Mouse (Mus musculus) embryonic facial prominence, embryonic 13.5 days (tissue): Measurements from ENCODE around the gene Tmod1. TPM values are rescaled to one million over a fixed set of nuclear protein-coding genes. Genes with fewer than 3 reads are reported as not detected.

Source experiments
- ATAC-seq: fragments of 200-750 bp; cut with Nextera tagmentation; 2 replicates; pipeline ENCODE4 v1.8.0; 2017; ENCODE audit warnings: low read depth; ENCODE audit not compliant: insufficient number of reproducible peaks, insufficient read depth, low FRiP score, low TSS enrichment
- H3K27ac ChIP-seq: fragments of 300-500 bp; sonication (generic); 2 replicates; pipeline ENCODE4 v1.5.1; 2015; ENCODE audit warnings: moderate library complexity, mild to moderate bottlenecking, inconsistent platforms
- H3K27me3 ChIP-seq: fragments of 300-500 bp; sonication (generic); 2 replicates; pipeline ENCODE4 v1.6.1; 2015; ENCODE audit warnings: mild to moderate bottlenecking, inconsistent platforms
- H3K36me3 ChIP-seq: fragments of 300-500 bp; sonication (generic); 2 replicates; pipeline ENCODE4 v1.6.1; 2015; ENCODE audit warnings: mild to moderate bottlenecking, inconsistent platforms
- H3K4me1 ChIP-seq: fragments of 300-500 bp; sonication (generic); 2 replicates; pipeline ENCODE4 v1.6.1; 2015; ENCODE audit warnings: inconsistent platforms
- H3K4me2 ChIP-seq: fragments of 300-500 bp; sonication (generic); 2 replicates; pipeline ENCODE4 v1.6.1; 2015; ENCODE audit warnings: moderate library complexity, mild to moderate bottlenecking, inconsistent platforms
- H3K4me3 ChIP-seq: fragments of 300-500 bp; sonication (generic); 2 replicates; pipeline ENCODE4 v1.5.1; 2015; ENCODE audit warnings: mild to moderate bottlenecking, inconsistent platforms
- H3K9ac ChIP-seq: fragments of 300-500 bp; sonication (generic); 2 replicates; pipeline ENCODE4 v1.6.1; 2015; ENCODE audit warnings: mild to moderate bottlenecking, inconsistent platforms
- H3K9me3 ChIP-seq: fragments of 300-500 bp; sonication (generic); 2 replicates; pipeline ENCODE4 v1.6.1; 2016; ENCODE audit warnings: inconsistent platforms
- WGBS: fragments of 180-500 bp; shearing (Covaris S2); methylation state at CpG from one replicate; pipeline ENCODE4 v1.1.7; 2015; ENCODE audit warnings: mixed read lengths; 5-methylcytosine and 5-hydroxymethylcytosine counted together
- polyA plus RNA-seq: library from polyadenylated mRNA; unstranded; fragments of >200 nt; fragmentation: Nextera tagmentation; extraction: Ambion mirVana; gene quantifications from 2 replicates; pipeline ENCODE4 v1.2.1, GENCODE M21; 2015

Gene Tmod1
- polyA plus RNA-seq, 1 experiment from 2014 or later: 2.4 TPM

- Histone ChIP-seq H3K27ac (no peak overlapping the region), H3K36me3 (no peaks in the 10 kb centered on the region), H3K27me3 (no peaks in the 10 kb centered on the region), H3K9ac (no peak overlapping the region), H3K4me1 (peaks cover 16% of the 10 kb centered on the region), H3K4me3 (no peak overlapping the region), H3K9me3 (peaks cover 7% of the 10 kb centered on the region; the same call in 1 of the 2 replicates), H3K4me2 (no peak overlapping the region)
- 88% methylated on average over 12 of the region's 12 CpGs for WGBS
- no peak for ATAC-seq
Measured at GRCm38 (mm10) chr4:46061259-46061962, 22.7 kb downstream of the Tmod1 start.

- 83% methylated on average over 4 of the region's 4 CpGs for WGBS
Measured at GRCm38 (mm10) chr4:46063841-46064240, 25.1 kb downstream of the Tmod1 start.

GRCm38 (mm10) chr4:46064263-46064662 lies 25.5 kb downstream of the Tmod1 start:
- H3K4me3 ChIP-seq: no peak overlapping the region
- 25% methylated on average over 8 of the region's 8 CpGs for WGBS
- no peak overlapping the region for H3K27ac ChIP-seq
- H3K4me2 ChIP-seq: no peak overlapping the region
- peaks cover 16% of the 10 kb centered on the region for H3K4me1 ChIP-seq
- no peaks in the 10 kb centered on the region for H3K9me3 ChIP-seq
- no peaks in the 10 kb centered on the region for H3K36me3 ChIP-seq
- no peak; the same call in 1 of the 2 replicates for ATAC-seq
- H3K27me3 ChIP-seq: no peaks in the 10 kb centered on the region
- H3K9ac ChIP-seq: no peak overlapping the region

More at GRCm38 (mm10) chr4:46063841-46064240, 25.1 kb downstream of the Tmod1 start:
- Histone ChIP-seq H3K27ac (no peak overlapping the region), H3K9ac (no peak overlapping the region), H3K4me2 (no peak overlapping the region), H3K9me3 (no peaks in the 10 kb centered on the region), H3K4me1 (peaks cover 16% of the 10 kb centered on the region), H3K4me3 (no peak overlapping the region), H3K36me3 (no peaks in the 10 kb centered on the region), H3K27me3 (no peaks in the 10 kb centered on the region)
- no peak for ATAC-seq

GRCm38 (mm10) chr4:46064961-46065360 lies 26.2 kb downstream of the Tmod1 start:
- no peak overlapping the region for H3K9ac ChIP-seq
- ATAC-seq: no peak
- no peak overlapping the region for H3K27ac ChIP-seq
- 60% methylated on average over 3 of the region's 3 CpGs for WGBS
- H3K4me2 ChIP-seq: no peak overlapping the region
- H3K9me3 ChIP-seq: no peaks in the 10 kb centered on the region
- H3K4me3 ChIP-seq: no peak overlapping the region
- no peaks in the 10 kb centered on the region for H3K36me3 ChIP-seq
- no peaks in the 10 kb centered on the region for H3K27me3 ChIP-seq
- H3K4me1 ChIP-seq: peaks cover 19% of the 10 kb centered on the region

- no peak for ATAC-seq
- no peak overlapping the region for H3K27ac ChIP-seq
- peaks cover 25% of the 10 kb centered on the region for H3K4me1 ChIP-seq
- H3K36me3 ChIP-seq: no peaks in the 10 kb centered on the region
- no peak overlapping the region for H3K9ac ChIP-seq
- H3K4me2 ChIP-seq: no peak overlapping the region
- H3K9me3 ChIP-seq: no peaks in the 10 kb centered on the region
- H3K27me3 ChIP-seq: no peaks in the 10 kb centered on the region
- WGBS: 68% methylated on average over 8 of the region's 8 CpGs
- no peak overlapping the region for H3K4me3 ChIP-seq
Measured at GRCm38 (mm10) chr4:46065695-46066340, 27.1 kb downstream of the Tmod1 start.

- Histone ChIP-seq H3K4me1 (peaks cover 25% of the 10 kb centered on the region), H3K4me3 (no peak overlapping the region), H3K36me3 (no peaks in the 10 kb centered on the region), H3K27me3 (no peaks in the 10 kb centered on the region), H3K27ac (no peak overlapping the region), H3K9ac (no peak overlapping the region), H3K4me2 (no peak overlapping the region), H3K9me3 (no peaks in the 10 kb centered on the region)
- WGBS: 87% methylated on average over 3 of the region's 3 CpGs
- ATAC-seq: no peak
Measured at GRCm38 (mm10) chr4:46068060-46068459, 29.3 kb downstream of the Tmod1 start.

- Histone ChIP-seq H3K36me3 (no peaks in the 10 kb centered on the region), H3K9me3 (no peaks in the 10 kb centered on the region), H3K27me3 (no peaks in the 10 kb centered on the region), H3K9ac (no peak overlapping the region), H3K4me1 (peaks cover 25% of the 10 kb centered on the region), H3K4me3 (no peak overlapping the region), H3K27ac (no peak overlapping the region), H3K4me2 (no peak overlapping the region)
- 52% methylated on average over 1 of the region's 1 CpGs for WGBS
- ATAC-seq: no peak
Measured at GRCm38 (mm10) chr4:46068573-46068972, 29.8 kb downstream of the Tmod1 start.

GRCm38 (mm10) chr4:46069851-46070482 lies 31.2 kb downstream of the Tmod1 start:
- peaks cover 15% of the 10 kb centered on the region for H3K4me1 ChIP-seq
- no peaks in the 10 kb centered on the region for H3K36me3 ChIP-seq
- ATAC-seq: peak; percentile 68; the same call in 1 of the 2 replicates
- no peak overlapping the region for H3K9ac ChIP-seq
- H3K27ac ChIP-seq: no peak overlapping the region
- H3K4me2 ChIP-seq: no peak overlapping the region
- WGBS: 65% methylated on average over 6 of the region's 6 CpGs
- H3K9me3 ChIP-seq: no peaks in the 10 kb centered on the region
- no peaks in the 10 kb centered on the region for H3K27me3 ChIP-seq
- H3K4me3 ChIP-seq: no peak overlapping the region

GRCm38 (mm10) chr4:46072631-46073030 lies 33.9 kb downstream of the Tmod1 start:
- Histone ChIP-seq H3K27me3 (no peaks in the 10 kb centered on the region), H3K4me3 (no peak overlapping the region), H3K4me1 (peaks cover 12% of the 10 kb centered on the region), H3K4me2 (no peak overlapping the region), H3K27ac (no peak overlapping the region), H3K36me3 (no peaks in the 10 kb centered on the region), H3K9me3 (no peaks in the 10 kb centered on the region), H3K9ac (no peak overlapping the region)
- no peak for ATAC-seq
- 86% methylated on average over 6 of the region's 6 CpGs for WGBS

- no peak overlapping the region for H3K27ac ChIP-seq
- H3K4me1 ChIP-seq: peaks cover 12% of the 10 kb centered on the region
- H3K36me3 ChIP-seq: no peaks in the 10 kb centered on the region
- WGBS: 38% methylated on average over 4 of the region's 4 CpGs
- ATAC-seq: no peak
- H3K9ac ChIP-seq: no peak overlapping the region
- H3K27me3 ChIP-seq: no peaks in the 10 kb centered on the region
- no peak overlapping the region for H3K4me2 ChIP-seq
- H3K4me3 ChIP-seq: no peak overlapping the region
- H3K9me3 ChIP-seq: no peaks in the 10 kb centered on the region
Measured at GRCm38 (mm10) chr4:46073736-46074135, 35.0 kb downstream of the Tmod1 start.

GRCm38 (mm10) chr4:46075664-46076063 lies 36.9 kb downstream of the Tmod1 start:
- peaks cover 4% of the 10 kb centered on the region; the same call in 1 of the 2 replicates for H3K4me1 ChIP-seq
- H3K4me3 ChIP-seq: no peak overlapping the region
- no peak overlapping the region for H3K4me2 ChIP-seq
- 75% methylated on average over 3 of the region's 3 CpGs for WGBS
- no peaks in the 10 kb centered on the region for H3K36me3 ChIP-seq
- no peak for ATAC-seq
- H3K9ac ChIP-seq: no peak overlapping the region
- no peak overlapping the region for H3K27ac ChIP-seq
- H3K9me3 ChIP-seq: no peaks in the 10 kb centered on the region
- no peaks in the 10 kb centered on the region for H3K27me3 ChIP-seq

GRCm38 (mm10) chr4:46076892-46077291 lies 38.2 kb downstream of the Tmod1 start:
- Histone ChIP-seq H3K9me3 (no peaks in the 10 kb centered on the region), H3K9ac (no peak overlapping the region), H3K4me3 (no peak overlapping the region), H3K36me3 (no peaks in the 10 kb centered on the region), H3K4me1 (peaks cover 4% of the 10 kb centered on the region; the same call in 1 of the 2 replicates), H3K27ac (no peak overlapping the region), H3K4me2 (no peak overlapping the region), H3K27me3 (no peaks in the 10 kb centered on the region)
- ATAC-seq: no peak
- WGBS: 73% methylated on average over 2 of the region's 2 CpGs
